Mouse (Mus musculus) c-Kit-negative CD71-positive TER-119-positive erythroid progenitor cells, embryonic 14.5 days (primary cell): ENCODE measurements around the gene Gm5460.

Experiments
- DNase-seq: peaks from one replicate; pipeline ENCODE4 v3.0.0-alpha.2; 2013; ENCODE audit warnings: low read depth, low spot score

Gene Gm5460

GRCm38 (mm10) chr14:34016381-34016780, at the start of gene Gm5460:
Gm5460 (plus strand) TSS chr14:34016758.
- no peak for DNase-seq

GRCm38 (mm10) chr14:33972679-33973078, 43.9 kb upstream of the Gm5460 start:
- no peak for DNase-seq

DNA sequence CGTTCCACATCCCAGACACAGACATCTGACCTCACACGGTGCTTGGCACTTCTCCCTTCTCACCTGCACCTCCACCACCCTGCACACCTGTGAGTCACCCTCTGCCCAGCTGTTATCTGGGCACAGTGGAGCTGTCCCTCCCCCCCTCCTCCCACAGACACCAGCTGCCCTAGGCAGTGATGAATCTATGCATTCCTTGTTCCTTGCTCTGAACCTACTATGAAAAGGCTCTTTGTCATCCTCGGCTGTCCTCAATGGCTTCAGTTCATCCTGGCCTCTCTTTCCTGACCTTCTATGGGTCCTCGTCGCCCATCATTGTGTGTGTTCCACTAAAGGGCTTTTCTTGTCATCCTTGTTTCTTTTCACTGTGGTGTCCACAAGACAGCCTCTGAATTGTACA, 41.8 kb upstream of the Gm5460 start:
- DNase-seq, result no peak

DNA sequence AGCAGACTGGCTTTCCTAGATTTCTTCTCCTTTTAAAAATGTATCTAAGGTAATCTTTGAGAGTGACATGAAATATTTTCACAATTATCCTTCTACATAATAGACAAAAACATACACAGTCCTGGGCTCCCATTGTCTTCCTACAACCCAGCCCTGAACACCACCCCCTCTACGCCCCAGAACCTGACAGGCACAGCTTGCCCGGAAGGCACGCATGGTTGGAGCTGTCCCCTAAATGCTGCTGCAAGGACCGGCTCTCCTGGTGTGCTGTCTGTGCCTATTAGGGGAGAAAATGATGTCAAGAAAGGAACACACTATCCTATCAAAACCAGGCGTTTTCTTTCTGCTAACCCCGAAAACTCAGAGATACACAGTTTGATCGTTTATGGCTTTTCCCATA, 38.8 kb upstream of the Gm5460 start:
- no peak for DNase-seq

DNA sequence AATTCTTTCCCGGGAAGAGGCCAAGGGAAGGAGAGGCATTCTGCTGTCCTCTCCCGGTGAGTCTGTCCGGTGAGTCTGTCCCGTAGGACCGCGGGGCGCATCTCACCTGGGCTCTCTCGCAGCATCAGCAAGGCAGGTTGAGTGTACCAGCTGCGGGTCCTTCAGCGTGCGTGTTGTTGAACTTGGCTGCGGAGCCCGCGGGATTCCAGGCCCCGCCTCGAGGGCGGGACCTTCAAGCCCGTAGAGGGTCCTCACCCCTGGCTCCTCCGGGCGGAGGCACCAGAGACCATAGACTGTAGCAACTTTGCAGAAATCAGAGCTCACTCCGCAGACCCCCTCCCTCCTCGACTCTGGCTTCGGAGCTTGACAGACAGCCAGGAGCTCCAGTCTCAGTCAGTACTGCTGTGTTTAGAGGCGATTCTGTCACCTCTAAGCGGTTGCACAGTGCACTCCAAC, 37.9 kb upstream of the Gm5460 start, which contains the start of gene Zfp488:
Gene Zfp488 (minus strand): TSS at position 161 of the 456 bp plus-strand sequence.
- no peak for DNase-seq

DNA sequence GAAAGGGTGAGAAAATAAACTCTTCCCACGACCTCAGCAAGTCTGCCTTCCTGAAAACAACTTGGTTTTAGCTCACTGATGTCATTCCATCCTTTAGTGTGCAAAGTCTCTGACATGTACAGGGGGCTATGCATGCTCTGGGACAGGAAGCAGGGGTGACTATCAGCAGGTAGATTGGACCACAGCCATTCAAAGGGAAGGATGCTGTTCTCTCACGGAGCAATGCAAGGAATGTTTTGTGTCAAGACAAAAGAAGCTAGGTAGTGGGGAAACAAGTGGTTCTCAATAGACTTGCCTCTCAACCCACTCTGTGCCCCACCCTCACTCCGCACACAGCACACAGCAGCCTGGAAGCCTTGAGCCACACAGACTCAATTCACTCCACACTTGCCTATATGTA, 27.4 kb upstream of the Gm5460 start:
- no peak for DNase-seq

DNA sequence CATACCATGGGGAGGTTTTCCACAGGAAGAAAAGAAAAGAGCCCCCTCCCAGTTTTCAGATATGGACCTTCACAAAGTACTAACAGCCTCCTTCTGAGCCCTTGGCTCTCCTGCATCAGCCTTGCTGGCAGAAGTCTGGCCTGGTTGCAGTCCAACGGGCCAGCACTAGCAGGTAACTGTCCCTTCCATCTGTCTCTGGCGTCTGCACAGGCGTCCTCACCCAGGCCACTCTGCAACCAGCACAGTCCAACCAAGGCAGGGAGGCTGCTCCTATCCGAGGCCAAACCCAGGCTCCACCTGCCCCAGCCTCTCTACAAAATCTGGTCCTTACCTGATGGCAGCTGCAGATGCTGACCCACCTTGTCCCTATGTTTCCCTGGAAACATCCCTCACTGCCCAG, 24.6 kb upstream of the Gm5460 start:
- no peak for DNase-seq

- no peak for DNase-seq
These were observed 23.5 kb upstream of the Gm5460 start for GRCm38 (mm10) chr14:33993051-33993450.

DNA sequence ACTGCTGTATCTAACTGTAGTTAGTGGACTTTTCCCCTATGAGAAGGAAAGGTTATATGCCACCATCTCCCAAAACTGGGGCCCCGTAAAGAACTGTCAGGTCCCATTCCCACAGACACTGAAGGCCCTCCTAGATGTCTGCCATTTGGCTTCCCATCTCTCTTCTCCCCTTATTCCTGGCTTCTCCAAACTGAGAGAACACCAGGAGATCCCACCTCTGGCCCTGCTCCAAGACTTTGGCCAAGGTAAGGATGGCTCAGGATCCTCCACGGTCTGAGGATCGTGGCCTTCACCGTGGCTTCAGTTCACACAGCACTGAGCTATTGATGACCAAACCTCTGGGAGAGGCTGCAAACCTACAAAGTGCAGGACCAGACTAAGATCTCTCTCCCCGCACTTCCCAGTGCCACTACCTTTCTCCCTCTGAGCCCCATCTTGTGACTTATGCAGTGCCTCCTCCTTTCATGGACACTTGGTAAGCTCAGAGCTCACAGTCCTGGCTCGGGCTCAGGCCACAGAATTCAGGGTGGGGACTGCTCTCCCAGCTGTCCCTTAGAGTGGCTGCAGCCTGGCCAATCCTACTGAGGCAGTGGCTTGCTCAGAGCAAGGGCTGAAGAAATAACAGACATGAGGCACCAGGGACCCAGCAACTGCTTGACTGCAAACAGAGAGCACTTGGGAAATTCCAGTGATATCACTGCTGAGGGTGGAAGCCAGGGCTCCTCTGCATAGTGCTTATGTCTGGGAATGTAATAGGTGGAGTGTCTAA, 22.9 kb upstream of the Gm5460 start:
- no peak for DNase-seq

DNA sequence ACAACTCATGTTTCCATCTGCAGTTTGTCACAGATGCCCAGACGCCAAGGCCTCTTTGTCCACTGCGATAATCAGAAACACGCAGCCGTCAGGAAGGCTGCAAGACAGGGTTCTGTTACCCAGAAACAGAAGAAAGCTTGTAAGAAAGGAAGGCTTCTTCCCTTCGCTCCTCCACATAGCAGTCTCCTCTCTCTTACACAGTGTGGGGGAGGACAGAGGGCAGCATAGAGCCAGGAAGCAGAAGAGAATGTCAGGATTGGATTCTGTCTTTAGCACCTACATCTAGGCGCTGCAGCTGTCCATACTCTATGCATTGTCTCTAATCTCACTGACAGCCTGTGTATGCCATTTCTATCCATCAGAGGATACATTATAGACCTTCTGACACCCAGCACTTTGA, 19.1 kb upstream of the Gm5460 start:
- DNase-seq, result no peak

DNA sequence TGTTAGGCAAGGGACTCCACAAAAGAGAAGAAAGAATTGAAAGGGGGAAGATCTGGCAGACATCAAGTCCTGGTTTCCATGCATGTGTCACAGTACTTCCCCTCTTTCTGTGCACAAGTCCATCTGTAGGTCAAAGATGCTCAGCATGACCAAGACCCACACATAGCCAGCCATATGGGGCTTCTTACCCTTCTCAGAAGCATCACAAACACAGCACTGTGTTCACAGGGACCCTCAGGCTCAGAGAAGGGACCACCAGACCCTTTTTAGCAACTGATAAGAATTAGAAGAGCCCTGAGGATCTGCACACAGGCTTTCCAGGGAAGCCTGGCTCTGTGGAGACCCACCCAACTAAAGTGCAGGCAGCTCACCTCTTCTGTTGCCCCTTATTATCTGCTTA, 16.5 kb upstream of the Gm5460 start:
- no peak for DNase-seq

GRCm38 (mm10) chr14:34001445-34001844, 15.1 kb upstream of the Gm5460 start:
- DNase-seq, result no peak

GRCm38 (mm10) chr14:34002358-34002757, 14.2 kb upstream of the Gm5460 start:
- DNase-seq, result no peak

DNA sequence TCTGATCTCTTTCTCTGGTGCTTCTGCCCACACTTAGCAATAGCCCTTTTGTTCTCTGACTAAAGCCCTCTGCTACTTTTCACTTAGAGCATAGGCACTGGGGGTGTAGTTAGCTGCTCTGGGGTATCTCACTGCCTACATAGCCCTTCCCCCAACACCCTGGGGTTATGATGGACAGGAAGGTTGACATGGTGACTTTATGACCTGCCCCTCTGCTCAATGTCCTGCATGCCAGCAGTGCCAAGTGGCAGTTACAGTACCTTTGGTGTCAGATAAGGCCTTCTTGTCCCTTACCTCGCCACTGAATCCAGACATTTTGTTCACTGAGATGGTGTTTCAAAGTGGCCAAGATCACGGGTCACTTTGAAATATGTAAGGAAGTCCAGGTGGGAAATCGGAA, 1.5 kb upstream of the Gm5460 start, which contains the start of gene Gm30083:
Gene Gm30083 (minus strand): TSS at position 120 of the 400 bp plus-strand sequence.
- DNase-seq, result no peak

GRCm38 (mm10) chr14:34016938-34017337, 380 bp downstream of the Gm5460 start:
- no peak for DNase-seq

DNA sequence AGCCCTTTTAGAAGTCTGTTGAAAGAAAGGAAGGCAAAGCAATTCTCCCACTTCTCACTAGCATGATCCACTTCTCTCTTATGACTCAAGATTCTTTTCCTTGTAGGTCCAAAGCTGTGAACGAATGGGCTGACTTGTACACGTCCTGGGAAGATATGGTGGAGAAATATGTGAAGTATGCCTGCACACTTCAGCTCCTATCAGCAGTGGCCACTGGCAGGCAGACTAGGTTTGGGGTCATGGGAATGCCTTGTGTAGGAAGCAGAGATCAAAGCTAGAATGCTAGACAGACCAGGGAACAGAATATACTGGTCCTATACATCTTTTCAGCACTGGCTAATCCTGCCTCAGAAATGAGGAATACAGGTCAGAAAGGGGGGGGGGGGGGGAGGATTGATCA, 10.2 kb downstream of the Gm5460 start:
- DNase-seq, result no peak

GRCm38 (mm10) chr14:34033841-34034610, 17.5 kb downstream of the Gm5460 start:
- no peak for DNase-seq

- DNase-seq, result no peak
These were observed 24.7 kb downstream of the Gm5460 start for GRCm38 (mm10) chr14:34041241-34041640.

GRCm38 (mm10) chr14:34043341-34043740, 26.8 kb downstream of the Gm5460 start:
- no peak for DNase-seq

GRCm38 (mm10) chr14:34050101-34050779, 33.7 kb downstream of the Gm5460 start:
- DNase-seq, result no peak

DNA sequence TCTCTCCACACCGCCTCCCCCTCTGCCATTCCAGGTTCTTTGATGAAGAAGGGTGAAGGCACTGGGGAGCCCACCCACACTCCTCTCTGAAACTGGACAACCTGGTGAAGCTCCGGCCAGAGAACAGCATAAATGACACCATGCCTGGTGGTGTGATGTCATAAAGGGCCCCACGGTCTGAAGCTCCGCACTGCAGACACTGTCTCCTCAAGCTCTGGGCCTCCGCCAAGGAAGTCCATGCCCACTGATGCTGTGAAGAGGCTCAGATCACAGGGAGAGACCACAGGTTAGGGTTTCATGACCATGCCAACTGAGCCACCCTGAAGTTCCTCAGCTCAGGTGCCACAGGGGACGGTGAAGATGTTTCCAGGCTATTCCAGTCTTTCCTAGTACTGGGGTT, 36.0 kb downstream of the Gm5460 start, which contains the start of gene Antxrl:
Gene Antxrl (plus strand): TSS at position 192 of the 400 bp plus-strand sequence.
- no peak for DNase-seq

DNA sequence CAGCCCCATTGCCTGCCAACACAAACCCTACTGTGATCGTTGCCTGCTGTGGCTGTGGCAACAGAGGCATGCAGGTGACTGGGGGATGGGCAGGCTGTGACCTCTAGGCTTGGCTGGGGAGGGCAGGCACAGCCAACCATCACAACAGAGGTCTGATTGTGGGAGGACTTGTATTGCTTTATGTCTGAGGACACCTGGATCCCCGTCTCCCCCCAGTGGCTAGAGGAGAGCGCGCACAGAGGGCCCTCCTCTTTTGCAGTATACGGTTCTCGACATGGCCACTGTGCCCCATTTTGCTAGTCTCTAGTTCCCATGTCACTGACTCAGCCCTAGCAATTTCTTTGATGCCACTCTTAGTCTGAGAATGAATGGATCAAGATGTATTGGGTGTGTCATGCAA, 55.1 kb downstream of the Gm5460 start:
- DNase-seq, result no peak
